Mouse (Mus musculus): ENCODE results near the gene Sgsm2.

Gene Sgsm2

DNA sequence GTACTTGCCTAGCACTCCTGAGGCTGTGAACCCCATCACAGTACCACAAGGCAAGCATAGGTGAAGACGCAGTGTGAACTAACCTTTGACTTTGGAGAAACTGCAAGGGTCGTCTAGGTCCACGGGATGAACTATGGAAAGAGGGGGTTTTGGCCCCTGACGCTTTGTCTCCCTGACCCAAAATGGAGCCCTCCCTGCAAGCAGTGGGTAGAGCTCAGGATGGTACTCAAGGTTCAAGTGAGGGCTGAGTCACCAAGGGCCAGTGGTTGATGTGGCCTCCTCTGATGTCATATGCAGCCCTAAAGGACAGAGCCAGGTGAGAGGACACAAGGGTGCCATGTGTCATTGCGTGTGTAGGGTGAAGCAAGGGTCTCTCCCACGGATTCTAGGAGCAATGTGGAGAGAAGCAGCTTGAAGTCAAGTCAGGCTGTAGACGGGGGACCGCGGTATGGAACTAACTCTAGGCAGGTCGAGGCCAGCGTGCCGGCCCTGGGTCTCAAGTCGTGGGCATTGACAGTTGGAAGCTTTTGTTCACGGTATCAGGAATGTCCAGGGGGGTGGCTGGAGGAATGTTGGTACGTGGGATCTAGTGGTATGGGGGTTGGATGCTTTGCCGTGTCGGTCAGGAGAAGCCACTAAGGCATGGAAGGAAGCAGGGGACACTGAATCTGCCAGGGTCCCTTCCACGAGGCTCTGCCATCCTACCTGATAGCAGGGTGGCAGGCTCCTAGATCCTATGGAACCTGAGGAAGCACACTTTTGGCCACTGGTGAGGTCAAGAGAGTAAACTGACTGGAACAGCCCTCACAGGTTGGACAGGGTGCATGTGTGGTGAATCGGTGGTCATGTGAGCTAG is 56.8 kb downstream of the Sgsm2 start:
- no peak for DNase-seq

- peak; percentile 74 to 81 for DNase-seq
These were observed 57.9 kb downstream of the Sgsm2 start for GRCm38 (mm10) chr11:74838971-74839370.

- peak; percentile 94 to 97 for DNase-seq
These were observed 58.4 kb downstream of the Sgsm2 start for GRCm38 (mm10) chr11:74838441-74838840.

DNA sequence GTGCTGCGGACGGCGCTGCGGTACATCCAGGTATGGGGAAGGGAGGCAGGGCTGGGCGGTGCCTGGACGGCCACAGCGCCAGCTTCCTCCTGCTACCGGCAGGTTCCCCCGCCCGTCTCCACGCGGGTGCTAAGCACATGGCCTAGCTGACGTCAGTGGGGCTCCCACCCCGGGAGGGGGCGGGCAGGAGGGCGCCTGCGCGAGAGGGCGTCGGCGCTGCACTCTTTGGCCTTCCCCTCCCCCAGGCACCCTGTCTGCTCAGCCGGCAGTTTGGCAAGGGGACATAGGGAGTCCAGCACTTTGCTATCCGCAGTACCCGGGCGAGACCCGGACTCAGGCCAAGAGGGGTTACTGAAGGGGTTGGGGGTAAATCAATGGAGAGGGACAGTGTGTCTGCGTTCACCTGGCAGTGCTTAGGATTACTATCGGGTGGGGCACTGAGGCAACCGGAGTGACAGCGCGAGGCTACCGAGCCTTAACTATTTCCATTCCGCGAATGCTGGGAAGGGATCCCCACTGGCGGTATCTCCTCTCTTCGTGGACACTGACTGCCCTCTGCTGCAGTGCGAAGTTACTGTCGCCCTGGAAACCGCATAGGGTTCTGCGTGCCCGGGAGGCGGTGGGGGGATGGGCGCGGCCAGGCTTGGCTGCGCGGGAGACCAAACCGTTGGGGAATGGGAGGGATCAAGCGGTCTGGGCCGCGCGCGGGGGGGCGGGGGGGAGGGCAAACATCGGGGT is 59.0 kb downstream of the Sgsm2 start:
- DNase-seq, result peak; percentile 92 to 96

DNA sequence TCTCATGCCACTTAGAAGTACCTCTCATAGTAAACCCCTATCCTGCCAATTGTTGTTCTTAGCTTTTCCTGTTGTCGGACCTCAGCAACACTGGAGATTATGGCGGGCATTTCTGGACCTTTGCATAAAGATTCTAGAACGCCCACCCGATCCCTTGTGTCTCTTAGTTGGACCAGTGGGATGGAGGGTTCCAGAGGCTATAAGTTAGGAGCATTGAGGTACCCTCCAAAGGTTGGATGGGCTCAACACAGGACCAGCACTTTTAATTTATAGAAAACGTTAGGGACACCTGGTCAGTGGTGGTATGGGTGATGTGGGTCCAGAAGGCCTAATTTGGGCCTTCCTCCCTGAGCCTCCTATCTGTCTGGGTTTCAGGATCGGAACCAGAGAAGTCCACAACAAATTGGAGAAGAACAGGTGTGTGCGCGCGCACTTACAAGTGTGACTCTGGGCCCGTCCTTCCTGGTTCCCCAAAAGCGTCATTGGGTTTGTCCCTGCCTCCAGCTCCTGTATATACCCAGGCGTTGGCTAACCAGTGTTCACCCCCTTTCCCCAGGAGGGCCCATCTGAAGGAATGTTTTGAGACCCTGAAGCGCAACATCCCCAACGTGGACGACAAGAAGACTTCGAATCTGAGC is 59.7 kb downstream of the Sgsm2 start:
- DNase-seq, result no peak

GRCm38 (mm10) chr11:74836225-74837055 is 60.4 kb downstream of the Sgsm2 start:
- no peak for DNase-seq

- DNase-seq, result no peak
These were observed 61.2 kb downstream of the Sgsm2 start for GRCm38 (mm10) chr11:74835593-74836224.

GRCm38 (mm10) chr11:74834650-74835277 is 62.1 kb downstream of the Sgsm2 start:
- DNase-seq, result no peak

GRCm38 (mm10) chr11:74834359-74834638 is 62.6 kb downstream of the Sgsm2 start:
- DNase-seq, result no peak

GRCm38 (mm10) chr11:74833536-74834358 is 63.1 kb downstream of the Sgsm2 start:
- DNase-seq, result no peak

DNA sequence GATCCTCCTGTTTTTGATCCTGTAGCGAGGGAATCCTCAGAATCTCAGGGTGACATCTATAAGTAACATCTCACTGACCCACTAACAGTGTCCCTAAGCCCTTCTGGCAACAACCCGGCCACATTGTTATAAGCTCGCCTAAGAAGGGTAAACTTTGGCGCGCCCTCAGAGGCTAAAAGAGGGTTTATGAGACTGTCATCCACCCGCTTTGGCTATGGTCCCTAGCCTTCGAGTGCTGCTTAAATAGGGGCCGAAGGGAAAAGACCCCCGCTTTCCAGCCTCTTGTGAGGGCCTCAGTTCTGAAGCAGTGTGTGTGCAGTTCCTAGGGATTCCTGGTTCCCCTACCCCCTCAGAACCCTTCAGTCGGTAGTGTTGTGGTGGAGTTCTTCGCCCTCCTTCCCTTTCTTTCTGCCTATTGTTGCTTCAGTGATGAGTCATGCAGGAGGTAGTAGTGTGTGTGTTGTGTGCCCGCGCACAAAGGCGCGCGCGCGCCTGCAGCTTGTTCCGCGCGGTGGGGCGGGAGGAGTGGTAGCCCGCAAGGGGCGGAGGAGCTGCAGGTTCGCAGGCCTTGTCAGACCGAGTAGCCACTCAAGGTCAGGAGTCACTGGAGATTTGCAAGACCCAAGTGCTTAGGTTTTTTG is 64.2 kb downstream of the Sgsm2 start:
- peak; percentile 71 to 82 for DNase-seq

DNA sequence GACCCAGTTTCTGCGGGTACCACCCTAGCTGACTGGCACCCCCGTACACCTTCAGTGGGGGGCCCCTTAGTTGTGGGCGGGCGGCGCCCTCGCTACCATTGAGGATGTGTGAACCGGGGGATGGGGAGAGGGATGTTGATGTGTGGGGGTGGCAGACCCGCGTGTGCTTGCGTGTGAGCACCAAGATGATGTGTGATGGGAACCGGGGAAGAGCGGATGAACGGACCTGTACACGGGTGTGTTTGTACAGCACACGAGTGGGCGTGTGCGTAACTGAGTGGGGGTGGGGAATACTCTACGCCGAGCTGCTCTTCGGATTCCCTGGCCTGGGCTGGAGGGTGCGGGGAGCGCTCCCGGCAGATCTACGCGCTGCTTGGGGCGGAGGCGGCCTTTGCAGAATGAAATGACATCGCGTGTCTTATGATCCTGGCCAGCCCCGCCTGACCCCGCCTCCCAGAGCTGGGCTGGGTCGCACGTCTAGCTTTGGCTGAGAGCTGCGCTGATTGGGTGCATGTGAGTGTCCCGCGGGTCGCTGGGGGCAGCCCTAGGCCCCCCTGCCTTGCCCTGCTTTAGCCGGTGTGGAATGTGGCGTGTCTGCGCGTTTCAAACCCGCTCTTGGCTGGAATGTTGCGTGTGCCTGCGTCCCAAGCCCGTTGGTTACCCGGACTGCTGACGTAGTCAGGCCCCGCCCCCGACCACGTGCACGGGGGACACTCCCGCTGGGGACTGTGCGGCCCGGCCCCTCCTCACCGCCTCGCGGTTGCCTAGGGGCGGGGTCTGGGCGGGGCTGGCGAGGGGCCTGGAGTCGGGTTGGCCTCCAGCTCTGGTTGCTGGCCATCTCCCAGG is 65.0 kb downstream of the Sgsm2 start:
- DNase-seq, result peak; percentile 100

DNA sequence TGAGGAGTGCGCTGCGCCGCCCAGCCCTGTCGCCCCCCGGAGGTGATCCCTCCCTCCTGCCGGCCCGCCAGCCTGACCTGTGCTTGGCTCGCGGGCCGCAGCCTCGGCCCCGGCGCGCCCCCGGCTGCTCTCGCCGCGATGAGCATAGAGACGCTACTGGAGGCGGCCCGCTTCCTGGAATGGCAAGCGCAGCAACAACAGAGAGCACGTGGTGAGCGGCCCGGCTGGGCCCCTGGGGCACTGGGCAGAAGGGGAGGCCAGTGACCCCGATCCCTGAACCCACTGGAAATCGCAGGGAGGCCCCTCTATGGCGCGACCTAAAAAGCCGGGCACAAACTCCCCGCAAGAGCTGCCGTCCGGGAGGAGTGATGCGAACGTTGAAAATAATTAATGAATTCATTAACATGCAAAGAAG is 65.7 kb downstream of the Sgsm2 start:
- peak; percentile 70 to 81 for DNase-seq

- peak; percentile 97 to 99 for DNase-seq
These were observed 66.4 kb downstream of the Sgsm2 start, which contains the start of gene Mnt for GRCm38 (mm10) chr11:74830256-74831161. Mnt (plus strand) TSS chr11:74830920.

DNA sequence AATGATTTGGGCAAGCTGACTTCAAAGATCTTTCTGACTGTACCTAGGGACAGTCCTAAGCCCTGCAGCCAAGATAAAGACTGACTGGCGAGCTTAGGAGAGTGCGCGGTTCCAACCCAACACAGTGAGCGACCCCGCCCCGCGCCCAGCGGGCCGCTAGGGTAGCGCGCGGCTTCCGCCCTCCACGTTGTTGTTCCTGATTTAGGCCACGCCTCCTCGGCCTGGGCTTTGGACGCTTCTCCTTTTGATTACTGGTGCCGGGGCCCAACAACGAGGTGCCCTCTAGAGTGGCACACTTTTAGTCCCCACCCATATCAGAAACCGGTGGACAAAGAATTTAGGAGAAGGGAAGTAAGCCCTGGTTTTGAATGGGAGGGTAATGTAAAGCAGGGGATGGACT is 67.0 kb downstream of the Sgsm2 start:
- DNase-seq, result peak; percentile 88 to 93

GRCm38 (mm10) chr11:74828965-74829550 is 67.8 kb downstream of the Sgsm2 start:
- DNase-seq, result no peak

DNA sequence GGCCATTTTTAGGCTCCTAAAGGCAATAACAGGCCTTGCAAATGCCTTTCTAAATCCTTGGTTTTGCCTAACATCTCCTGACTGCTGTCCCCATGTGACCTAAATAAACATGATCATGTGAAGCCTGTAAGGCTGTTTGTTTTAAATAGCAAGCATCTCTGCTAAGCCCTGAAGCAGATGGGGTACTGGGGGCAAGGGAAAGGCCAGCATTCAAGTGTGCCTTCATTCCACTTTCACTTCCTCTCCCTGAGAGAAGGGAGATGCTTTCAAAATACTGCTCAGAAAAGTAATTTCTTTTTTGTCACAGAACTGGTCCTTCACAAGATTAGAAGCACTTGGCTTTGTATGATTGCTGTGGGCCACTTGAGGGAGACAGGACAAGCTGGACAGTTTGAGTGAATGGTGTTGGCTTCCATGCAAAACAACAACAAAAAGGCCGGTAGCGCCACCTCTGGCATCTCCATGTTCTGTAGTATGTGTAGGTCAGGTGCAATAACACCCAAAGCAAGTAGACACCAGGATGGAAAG is 68.4 kb downstream of the Sgsm2 start:
- peak in 1 of 2 experiments; percentile 41 for DNase-seq
